Mouse (Mus musculus) erythroblast, adult 5-6 weeks (primary cell): ENCODE measurements around the gene Cep85l. TPM values are rescaled to one million over a fixed set of nuclear protein-coding genes. Genes with fewer than 3 reads are reported as not detected.

Experiments used
- ATAC-seq: replicated peaks from 2 replicates; pipeline ENCODE4 v1.8.0; 2016; ENCODE audit warnings: moderate number of reproducible peaks, mild to moderate bottlenecking, moderate TSS enrichment, inconsistent platforms; ENCODE audit not compliant: poor library complexity, low FRiP score, severe bottlenecking
- total RNA-seq, 2 experiments: library from RNA; stranded (forward) in 1 of 2; stranded (reverse) in 1 of 2; fragments of 150-400 nt in 1 of 2; fragments of 200-764, 138-1000 nt in 1 of 2; gene quantifications; 2 replicates each; pipeline versions ENCODE4 v1.2.3 to v1.2.4; 2015 to 2017; ENCODE audit warnings: low replicate concordance in 2 of 2

Gene Cep85l
- total RNA-seq, 2 experiments from 2014 or later: 5.2 to 8.9 TPM

GRCm38 (mm10) chr10:53346506-53346905, 33.2 kb downstream of the Cep85l start:
- peak; percentile 57; the same call in 1 of the 2 replicates for ATAC-seq

GRCm38 (mm10) chr10:53345508-53345907, 34.2 kb downstream of the Cep85l start:
- ATAC-seq: no peak

- no peak for ATAC-seq
These were observed 35.9 kb downstream of the Cep85l start for GRCm38 (mm10) chr10:53343865-53344264.

- ATAC-seq: no peak
These were observed 36.4 kb downstream of the Cep85l start for GRCm38 (mm10) chr10:53343384-53343783.

GRCm38 (mm10) chr10:53342166-53342728, 37.5 kb downstream of the Cep85l start:
- ATAC-seq: peak; percentile 75

- peak; percentile 88 for ATAC-seq
These were observed 38.3 kb downstream of the Cep85l start for GRCm38 (mm10) chr10:53341288-53341965.

GRCm38 (mm10) chr10:53339045-53339444, 40.7 kb downstream of the Cep85l start:
- ATAC-seq: no peak

- ATAC-seq: no peak
These were observed 42.4 kb downstream of the Cep85l start, which contains the start of gene Pln for GRCm38 (mm10) chr10:53337162-53337923. TSS of gene Pln (plus strand) at chr10:53337667.

GRCm38 (mm10) chr10:53335974-53336373, 43.8 kb downstream of the Cep85l start:
- peak; percentile 84 for ATAC-seq

- ATAC-seq: peak; percentile 72
These were observed 44.5 kb downstream of the Cep85l start for GRCm38 (mm10) chr10:53335266-53335665.

GRCm38 (mm10) chr10:53332752-53333151, 47.0 kb downstream of the Cep85l start:
- no peak for ATAC-seq

GRCm38 (mm10) chr10:53329257-53329656, 50.5 kb downstream of the Cep85l start:
- ATAC-seq: no peak

GRCm38 (mm10) chr10:53326367-53326766, 53.4 kb downstream of the Cep85l start:
- ATAC-seq: no peak

GRCm38 (mm10) chr10:53324663-53325062, 55.1 kb downstream of the Cep85l start:
- ATAC-seq: peak; percentile 66

- ATAC-seq: no peak
These were observed 56.4 kb downstream of the Cep85l start for GRCm38 (mm10) chr10:53323367-53323766.

GRCm38 (mm10) chr10:53306674-53307073, 73.1 kb downstream of the Cep85l start:
- ATAC-seq: no peak

GRCm38 (mm10) chr10:53305867-53306266, 73.9 kb downstream of the Cep85l start:
- ATAC-seq: no peak

- no peak for ATAC-seq
These were observed 94.6 kb downstream of the Cep85l start for GRCm38 (mm10) chr10:53285147-53285546.

- no peak for ATAC-seq
These were observed 107.5 kb downstream of the Cep85l start for GRCm38 (mm10) chr10:53272228-53272627.

GRCm38 (mm10) chr10:53262021-53262420, 117.7 kb downstream of the Cep85l start:
- ATAC-seq: no peak

- ATAC-seq: no peak
These were observed 144.4 kb downstream of the Cep85l start for GRCm38 (mm10) chr10:53235381-53235780.
